ENCODE assay signal across 11 mouse cellular contexts in genomic region chr1:36797481-36797880, GRCm38 (mm10). TPM values are rescaled to one million over a fixed set of nuclear protein-coding genes. Genes with fewer than 3 reads are reported as not detected.
DNase-seq lines count a peak whose midpoint lies in the region; ATAC-seq and TF ChIP-seq lines count a peak whose summit lies in the region.
"Had no signal": no experiment of that assay in that cellular context is flagged by ENCODE, and none has a peak within 500 bp of the region (broad histone marks: within the 10 kb centered on the region; RNA-seq: fewer than 3 reads in every experiment).

No protein-coding gene starts in this region.

- 73% methylated on average over 10 of the region's 10 CpGs for WGBS in forebrain, postnatal 0 days
- WGBS in forebrain, embryonic 13.5 days, result 82% methylated on average over 10 of the region's 10 CpGs

- TF ChIP-seq CTCF in forebrain, postnatal 0 days (IDR thresholded peaks at IDR 0.05; ENCODE audit: low read depth), result no peak

- H3K36me3 ChIP-seq in forebrain, postnatal 0 days (ENCODE audit: insufficient read depth), result peaks cover 85% of the 10 kb centered on the region
- H3K36me3 ChIP-seq in forebrain, embryonic 13.5 days (ENCODE audit: poor library complexity, severe bottlenecking), result peaks cover 92% of the 10 kb centered on the region

- intact Hi-C loops in heart, postnatal 36 days (cut with DNase I), result no loop called here

- H3K4me3 ChIP-seq in forebrain, postnatal 0 days (ENCODE audit: low read depth, low read length), result no peak overlapping the region
- H3K4me3 ChIP-seq in forebrain, embryonic 13.5 days, result no peak overlapping the region
- H3K4me3 ChIP-seq: hindbrain, embryonic 12.5 days; limb, embryonic 13.5 days; midbrain, embryonic 10.5 days had no signal

- no peak overlapping the region for H3K27ac ChIP-seq in forebrain, postnatal 0 days (ENCODE audit: low read depth, low read length)
- H3K27ac ChIP-seq in forebrain, embryonic 13.5 days, result no peak overlapping the region
- H3K27ac ChIP-seq: hindbrain, embryonic 12.5 days; limb, embryonic 13.5 days; midbrain, embryonic 10.5 days had no signal

- ATAC-seq in forebrain, postnatal 0 days, result no peak
- no peak for ATAC-seq in forebrain, embryonic 13.5 days

- H3K4me2 ChIP-seq in forebrain, postnatal 0 days (ENCODE audit: low read depth), result no peak overlapping the region
- H3K4me2 ChIP-seq in forebrain, embryonic 13.5 days, result no peak overlapping the region
- H3K4me2 ChIP-seq: hindbrain, embryonic 12.5 days; limb, embryonic 13.5 days had no signal

- no peak overlapping the region for H3K9ac ChIP-seq in forebrain, postnatal 0 days
- no peak overlapping the region for H3K9ac ChIP-seq in forebrain, embryonic 13.5 days
- H3K9ac ChIP-seq: hindbrain, embryonic 12.5 days; limb, embryonic 13.5 days had no signal

- DNase-seq in forebrain, postnatal 0 days, result peak; percentile 33
- peak; percentile 52 to 63 for DNase-seq in frontal cortex, postnatal 14 days (ENCODE audit: low spot score in 2 of 2)
- DNase-seq in left cerebral cortex, adult 9 months (ENCODE audit: low spot score in 2 of 2), result peak; percentile 38 to 78
- DNase-seq in spleen, postnatal 36 days (ENCODE audit: low spot score in 2 of 2), result peak; percentile 61 to 66
- no peak for DNase-seq in cerebellum, postnatal 4 days (ENCODE audit: low spot score in 2 of 2)
- no peak for DNase-seq in cerebellum, adult 18-20 months
- DNase-seq in heart, postnatal 36 days, result no peak

- no peaks in the 10 kb centered on the region for H3K4me1 ChIP-seq in forebrain, postnatal 0 days (ENCODE audit: insufficient read depth)
- H3K4me1 ChIP-seq in forebrain, embryonic 13.5 days, result no peaks in the 10 kb centered on the region
- H3K4me1 ChIP-seq: hindbrain, embryonic 12.5 days; limb, embryonic 13.5 days; midbrain, embryonic 10.5 days had no signal

- H3K27me3 ChIP-seq in forebrain, postnatal 0 days (ENCODE audit: insufficient read depth, low read length), result no peaks in the 10 kb centered on the region
- H3K27me3 ChIP-seq in forebrain, embryonic 13.5 days, result no peaks in the 10 kb centered on the region
- H3K27me3 ChIP-seq: hindbrain, embryonic 12.5 days; limb, embryonic 13.5 days had no signal

- no peaks in the 10 kb centered on the region for H3K9me3 ChIP-seq in forebrain, postnatal 0 days (ENCODE audit: low read length)
- no peaks in the 10 kb centered on the region for H3K9me3 ChIP-seq in forebrain, embryonic 13.5 days (replicated peaks)
- H3K9me3 ChIP-seq: hindbrain, embryonic 12.5 days; limb, embryonic 13.5 days; midbrain, embryonic 10.5 days had no signal

RNA-seq across cellular contexts. Expression of gene Zap70, which starts 35.9 kb away (rescaled TPM):
- total RNA-seq in forebrain, postnatal 0 days (2014; rRNA removed), result 2.2 and 4.5 TPM in 2 replicates
- 2.1 and 2.9 TPM in 2 replicates for polyA plus RNA-seq in forebrain, postnatal 0 days (2015; fragmentation: Nextera tagmentation; extraction: Ambion mirVana)
- 0.71 and 1.1 TPM in 2 replicates for polyA plus RNA-seq in forebrain, embryonic 13.5 days (2015; fragmentation: Nextera tagmentation; extraction: Ambion mirVana)
- under 1 TPM in 1 of 2 experiments, not detected in 1; 0.27 TPM for total RNA-seq in heart, postnatal 36 days (2021)

Comparison
In these comparisons a context has a peak if more than half of its experiments do, and no peak if none do; other contexts are left out.
1. DNase-seq: peak in forebrain, postnatal 0 days (single experiment), frontal cortex, postnatal 14 days (2 of 2), left cerebral cortex, adult 9 months (2 of 2) and spleen, postnatal 36 days (2 of 2); none in cerebellum, postnatal 4 days (0 of 2), cerebellum, adult 18-20 months (0 of 2) and heart, postnatal 36 days (0 of 2).